Mouse (Mus musculus) ES-E14 (cell line): ENCODE measurements around the gene Pif1.

Experiments used
- ZC3H11A ChIP-seq: IDR thresholded peaks from 2 replicates; pipeline ENCODE4 v1.6.1; 2012; ENCODE audit warnings: low read depth, mild to moderate bottlenecking, inconsistent platforms, low read length, borderline replicate concordance
- ZNF384 ChIP-seq: IDR thresholded peaks from 2 replicates; pipeline ENCODE4 v1.6.1; 2012; ENCODE audit warnings: low read depth, low read length, inconsistent platforms

DNA sequence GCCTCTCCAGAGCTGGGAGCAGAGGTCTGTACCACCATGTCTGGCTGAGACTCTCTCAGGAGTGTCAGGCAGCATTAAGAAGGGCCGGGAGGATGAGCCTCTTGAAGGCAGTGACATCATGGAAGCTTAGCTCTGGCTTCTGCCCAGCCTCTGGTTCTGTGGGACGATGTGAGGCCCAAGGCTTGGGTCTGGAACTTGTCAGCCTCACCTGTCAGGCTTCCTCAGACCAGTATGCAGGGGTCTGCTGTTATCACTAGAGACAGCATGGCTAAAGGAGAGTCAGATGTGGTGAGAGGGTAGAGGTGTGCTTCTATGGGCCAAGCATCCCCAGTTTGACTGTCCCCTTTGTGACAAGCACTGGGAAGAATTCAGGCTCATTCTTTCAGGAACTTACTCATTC lies 26.1 kb downstream of the Pif1 start:
- TF ChIP-seq ZNF384 (no peak), ZC3H11A (no peak)
